Mouse (Mus musculus): ENCODE measurements around the gene Ace2. TPM values are rescaled to one million over a fixed set of nuclear protein-coding genes. Genes with fewer than 3 reads are reported as not detected.

Ace2 gene
- polyA plus RNA-seq (2014; fragmentation: Illumina TruSeq; extraction: RNeasy Lipid Tissue Mini Kit (QIAGEN cat#74804); ENCODE audit: low read depth, low replicate concordance), result 24.1 TPM

DNA sequence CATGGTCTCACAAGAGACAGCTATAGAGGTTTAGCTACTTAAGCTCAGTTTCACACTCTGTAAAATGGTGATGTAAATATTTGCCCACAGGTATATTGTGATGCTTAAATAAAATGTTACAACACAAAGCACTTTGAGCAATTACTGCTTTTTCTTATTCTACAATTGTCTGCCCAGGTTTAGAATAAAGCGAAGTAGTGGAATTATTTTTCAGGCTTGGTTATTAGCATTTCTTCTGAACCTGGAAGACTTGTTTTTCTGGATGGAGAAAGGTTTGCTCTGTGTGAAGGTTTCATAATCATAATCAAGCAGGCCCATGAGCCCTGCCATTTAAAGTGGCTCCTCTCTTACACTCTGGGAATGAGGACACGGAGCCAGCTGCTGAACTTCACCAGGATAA lies at the start of gene Ace2:
Ace2 (plus strand) TSS at position 301 of the 400 bp plus-strand sequence.

Other genes starting within 250 kb of the Ace2 start
- 126 TPM for gene Ap1s2, start 230.3 kb upstream of the Ace2 start, polyA plus RNA-seq (2014; fragmentation: Illumina TruSeq; extraction: RNeasy Lipid Tissue Mini Kit (QIAGEN cat#74804); ENCODE audit: low read depth, low replicate concordance)
- gene Zrsr2, start 180.7 kb upstream of the Ace2 start, polyA plus RNA-seq (2014; fragmentation: Illumina TruSeq; extraction: RNeasy Lipid Tissue Mini Kit (QIAGEN cat#74804); ENCODE audit: low read depth, low replicate concordance), result 59.0 TPM
- 38.0 TPM for gene Car5b, start 111.3 kb upstream of the Ace2 start, polyA plus RNA-seq (2014; fragmentation: Illumina TruSeq; extraction: RNeasy Lipid Tissue Mini Kit (QIAGEN cat#74804); ENCODE audit: low read depth, low replicate concordance)
- 8.6 TPM for gene Siah1b, start 62.8 kb upstream of the Ace2 start, polyA plus RNA-seq (2014; fragmentation: Illumina TruSeq; extraction: RNeasy Lipid Tissue Mini Kit (QIAGEN cat#74804); ENCODE audit: low read depth, low replicate concordance)
- not detected for gene Cltrn, start 50.5 kb upstream of the Ace2 start, polyA plus RNA-seq (2014; fragmentation: Illumina TruSeq; extraction: RNeasy Lipid Tissue Mini Kit (QIAGEN cat#74804); ENCODE audit: low read depth, low replicate concordance)
- 1.5 TPM for gene Bmx, start 118.9 kb downstream of the Ace2 start, polyA plus RNA-seq (2014; fragmentation: Illumina TruSeq; extraction: RNeasy Lipid Tissue Mini Kit (QIAGEN cat#74804); ENCODE audit: low read depth, low replicate concordance)
- 18.3 TPM for gene Pir, start 130.0 kb downstream of the Ace2 start, polyA plus RNA-seq (2014; fragmentation: Illumina TruSeq; extraction: RNeasy Lipid Tissue Mini Kit (QIAGEN cat#74804); ENCODE audit: low read depth, low replicate concordance)
- gene Vegfd, start 234.0 kb downstream of the Ace2 start, polyA plus RNA-seq (2014; fragmentation: Illumina TruSeq; extraction: RNeasy Lipid Tissue Mini Kit (QIAGEN cat#74804); ENCODE audit: low read depth, low replicate concordance), result 107 TPM